Mouse (Mus musculus) limb, embryonic 10.5 days (tissue): ENCODE data around the gene Myo6. TPM values are rescaled to one million over a fixed set of nuclear protein-coding genes. Genes with fewer than 3 reads are reported as not detected.

ENCODE experiments used
- DNase-seq: peaks from one replicate; pipeline ENCODE4 v3.0.0-alpha.2; 2017; ENCODE audit warnings: low spot score
- H3K27ac ChIP-seq: fragments of 300-500 bp; sonication (generic); 2 replicates; pipeline ENCODE4 v1.5.1; 2016; ENCODE audit warnings: mild to moderate bottlenecking
- H3K27me3 ChIP-seq: fragments of 300-500 bp; sonication (generic); 2 replicates; pipeline ENCODE4 v1.6.1; 2016; ENCODE audit warnings: low read depth, mild to moderate bottlenecking; ENCODE audit not compliant: poor library complexity, severe bottlenecking
- H3K36me3 ChIP-seq: fragments of 300-500 bp; sonication (generic); 2 replicates; pipeline ENCODE4 v1.6.1; 2016; ENCODE audit warnings: mild to moderate bottlenecking, moderate library complexity
- H3K4me1 ChIP-seq: fragments of 300-500 bp; sonication (generic); 2 replicates; pipeline ENCODE4 v1.6.1; 2016
- H3K4me3 ChIP-seq: fragments of 300-500 bp; sonication (generic); 2 replicates; pipeline ENCODE4 v1.5.1; 2016; ENCODE audit warnings: mild to moderate bottlenecking, moderate library complexity
- H3K9me3 ChIP-seq: fragments of 300-500 bp; sonication (generic); replicated peaks from 2 replicates; pipeline ENCODE4 v1.6.1; 2016; ENCODE audit warnings: mild to moderate bottlenecking
- WGBS: fragments of 180-500 bp; shearing (Covaris S2); methylation state at CpG from one replicate; pipeline ENCODE4 v1.1.7; 2016; 5-methylcytosine and 5-hydroxymethylcytosine counted together
- polyA plus RNA-seq: library from polyadenylated mRNA; unstranded; fragments of >200 nt; fragmentation: Nextera tagmentation; extraction: Ambion mirVana; gene quantifications from 2 replicates; pipeline ENCODE4 v1.2.1, GENCODE M21; 2016

Gene Myo6
- polyA plus RNA-seq, 1 experiment from 2014 or later: 5.9 TPM

DNA sequence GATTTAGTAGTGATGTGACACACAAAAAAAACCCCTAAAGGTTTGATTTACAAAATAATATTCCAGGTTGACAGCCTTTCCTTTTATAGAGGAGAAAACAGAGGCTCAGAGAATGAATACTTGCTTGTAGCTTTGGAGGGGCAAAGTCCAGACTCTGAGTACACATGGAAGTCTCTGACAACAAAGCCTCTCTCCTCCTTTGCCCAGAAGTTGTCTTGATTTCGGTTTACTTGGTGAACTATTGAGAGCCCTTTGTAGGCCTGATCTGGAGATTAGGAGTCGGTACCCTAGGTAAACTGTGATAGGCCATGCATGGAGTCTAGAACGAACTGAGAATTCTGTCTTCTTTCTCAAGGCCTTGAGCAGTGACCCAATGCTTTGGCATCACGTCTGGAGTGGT lies 2.3 kb downstream of the Myo6 start:
- Histone ChIP-seq H3K9me3 (no peaks in the 10 kb centered on the region), H3K36me3 (no peaks in the 10 kb centered on the region), H3K27me3 (0 out of 2 replicates have a peak, but pooled peaks cover 6% of the 10 kb centered on the region), H3K27ac (no peak overlapping the region), H3K4me3 (no peak overlapping the region), H3K4me1 (peaks cover 13% of the 10 kb centered on the region)
- DNase-seq: no peak
- 77% methylated on average over 4 of the region's 4 CpGs for WGBS

DNA sequence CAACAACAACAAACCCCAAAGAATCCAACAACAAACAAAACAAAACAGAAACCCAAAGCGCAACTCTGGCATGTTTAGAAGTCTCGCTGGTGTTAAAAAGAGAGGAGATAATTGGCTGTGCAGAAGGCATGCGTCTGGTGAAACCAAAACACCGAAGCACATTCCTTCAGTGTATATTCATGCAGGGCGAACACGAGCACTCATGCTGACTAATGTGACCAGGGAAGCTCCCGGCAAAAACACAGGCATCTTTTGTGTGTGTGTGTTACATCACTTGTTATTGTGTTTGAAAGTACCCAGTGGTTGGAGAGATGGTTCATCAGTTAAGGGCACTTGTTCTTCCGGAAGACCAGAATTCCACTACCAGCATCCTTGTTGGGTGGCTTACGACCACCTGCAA lies 4.7 kb downstream of the Myo6 start:
- Histone ChIP-seq H3K9me3 (no peaks in the 10 kb centered on the region), H3K4me3 (no peak overlapping the region), H3K4me1 (peaks cover 12% of the 10 kb centered on the region), H3K27ac (no peak overlapping the region), H3K27me3 (0 out of 2 replicates have a peak, but pooled peaks cover 6% of the 10 kb centered on the region), H3K36me3 (no peaks in the 10 kb centered on the region)
- DNase-seq: no peak
- WGBS: 89% methylated on average over 9 of the region's 9 CpGs

DNA sequence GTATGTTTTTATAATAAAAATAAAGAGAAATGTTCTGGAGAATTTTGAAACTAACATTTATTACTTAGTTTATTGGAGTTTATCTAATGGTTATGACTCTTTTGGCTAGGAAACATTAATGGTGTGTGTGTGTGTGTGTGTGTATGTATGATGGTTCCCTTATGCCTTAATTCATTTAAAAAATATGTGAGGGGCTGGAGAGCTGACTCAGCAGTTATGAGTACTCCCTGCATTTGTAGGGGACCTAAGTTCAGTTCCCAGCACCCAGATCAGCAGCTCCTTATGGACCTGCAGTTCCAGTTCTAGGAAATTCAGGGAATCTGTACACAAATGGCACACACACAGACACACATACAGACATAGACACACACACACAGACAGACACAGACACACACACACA lies 6.4 kb downstream of the Myo6 start:
- no peak overlapping the region for H3K4me3 ChIP-seq
- H3K4me1 ChIP-seq: peaks cover 5% of the 10 kb centered on the region
- no peaks in the 10 kb centered on the region for H3K27me3 ChIP-seq
- no peak overlapping the region for H3K27ac ChIP-seq
- no peaks in the 10 kb centered on the region for H3K36me3 ChIP-seq
- no peaks in the 10 kb centered on the region for H3K9me3 ChIP-seq
- DNase-seq: no peak

DNA sequence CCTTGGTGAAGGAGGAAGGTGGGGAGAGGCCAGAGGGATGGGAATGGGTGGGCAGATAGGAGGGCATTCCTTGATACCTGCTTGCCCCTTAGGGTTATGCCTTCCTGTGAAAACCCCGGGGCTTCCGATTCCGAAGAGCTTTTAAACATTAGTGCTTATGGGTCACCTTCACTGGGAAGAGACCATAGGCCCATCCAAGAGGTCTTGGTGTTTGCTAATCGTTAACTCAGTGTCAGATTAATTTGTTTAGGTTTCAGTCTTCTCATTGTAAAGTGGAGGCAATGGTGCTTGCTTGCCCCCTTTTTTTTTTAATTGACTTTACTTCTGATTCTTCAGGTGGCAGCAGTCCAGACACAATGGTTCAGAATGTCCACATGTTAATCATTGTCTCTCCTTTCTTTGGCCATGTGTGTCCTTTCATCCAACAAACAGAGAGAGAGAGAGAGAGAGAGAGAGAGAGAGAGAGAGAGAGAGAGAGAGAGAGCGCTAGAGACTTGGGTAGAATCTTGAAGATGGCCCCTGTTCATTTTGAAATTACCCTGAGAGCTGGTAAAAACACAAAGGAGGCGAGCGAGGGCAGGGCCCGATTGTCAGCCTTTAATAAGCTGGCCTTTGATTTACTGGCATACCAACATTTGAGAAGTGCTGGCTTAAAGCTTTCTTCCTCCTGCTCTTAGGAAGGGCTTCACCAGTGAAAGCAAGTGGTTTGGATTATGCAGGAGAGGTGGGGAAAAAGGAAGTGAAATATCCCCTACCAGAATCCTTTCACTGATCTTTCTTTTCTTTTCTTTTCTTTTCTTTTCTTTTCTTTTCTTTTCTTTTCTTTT lies 7.8 kb downstream of the Myo6 start:
- Histone ChIP-seq H3K4me1 (peaks cover 5% of the 10 kb centered on the region), H3K9me3 (no peaks in the 10 kb centered on the region), H3K27me3 (no peaks in the 10 kb centered on the region), H3K36me3 (no peaks in the 10 kb centered on the region), H3K4me3 (no peak overlapping the region), H3K27ac (no peak overlapping the region)
- WGBS: 65% methylated on average over 8 of the region's 8 CpGs
- no peak for DNase-seq

DNA sequence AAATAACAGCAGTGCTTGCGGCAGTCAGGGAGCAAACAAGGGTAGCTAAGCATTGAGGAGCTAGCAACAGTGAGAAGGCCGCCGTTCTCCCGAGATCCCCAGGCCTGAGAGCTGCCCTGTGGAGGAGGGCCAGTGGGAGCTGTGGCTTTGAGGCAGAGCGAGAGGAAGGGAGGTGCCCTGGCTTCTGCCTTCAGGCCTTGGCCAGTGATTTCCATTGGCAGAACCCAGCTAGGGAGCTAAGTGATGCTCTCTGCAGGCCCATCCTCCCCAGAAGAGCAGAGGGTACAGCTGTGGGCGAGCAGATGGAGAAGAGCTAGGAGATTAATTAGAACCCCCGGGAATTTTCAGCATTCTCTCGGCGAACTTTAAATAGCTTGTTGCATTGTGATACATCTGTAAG lies 8.8 kb downstream of the Myo6 start:
- H3K4me3 ChIP-seq: no peak overlapping the region
- peaks cover 5% of the 10 kb centered on the region for H3K4me1 ChIP-seq
- 54% methylated on average over 9 of the region's 9 CpGs for WGBS
- no peaks in the 10 kb centered on the region for H3K27me3 ChIP-seq
- no peaks in the 10 kb centered on the region for H3K36me3 ChIP-seq
- H3K9me3 ChIP-seq: no peaks in the 10 kb centered on the region
- peak overlapping the region; percentile 61; the same call in 1 of the 2 replicates for H3K27ac ChIP-seq
- DNase-seq: peak; percentile 37

DNA sequence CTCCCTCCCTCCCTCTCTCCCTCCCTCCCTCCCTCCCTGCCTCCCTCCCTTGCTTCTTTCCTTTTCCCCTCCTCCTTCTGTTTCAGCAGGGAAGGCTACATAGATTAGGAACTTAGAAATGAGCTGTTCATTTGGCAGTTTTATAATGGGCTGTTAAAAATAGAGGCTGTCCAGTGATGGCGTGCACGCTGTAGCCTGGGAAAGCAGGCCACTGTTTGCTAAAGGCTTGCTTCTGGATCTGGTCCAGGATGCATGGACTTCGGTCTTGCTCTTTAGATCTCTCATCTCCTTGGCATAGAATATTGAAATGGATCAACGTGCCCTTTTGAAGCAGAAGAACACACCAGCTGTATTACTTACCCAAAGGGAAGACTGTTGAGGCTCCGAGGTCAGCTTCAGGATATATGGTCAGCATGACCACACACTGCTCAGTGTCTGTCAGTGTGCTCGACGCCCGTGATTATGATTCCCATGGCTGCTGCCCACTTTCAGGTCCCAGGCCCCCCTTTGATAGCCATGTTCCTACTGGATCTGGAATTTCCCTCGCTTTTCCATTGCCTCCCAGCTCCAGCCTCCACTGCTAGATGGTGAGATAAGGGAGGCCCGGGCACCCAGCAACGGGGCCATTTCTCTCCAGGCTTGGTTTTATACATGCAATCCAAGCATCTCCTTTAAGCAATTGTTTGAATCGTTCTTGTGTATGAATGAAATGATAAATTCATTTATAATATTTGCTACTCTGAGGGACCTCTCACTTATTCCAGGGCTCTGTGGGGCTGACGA lies 12.1 kb downstream of the Myo6 start:
- WGBS: 80% methylated on average over 13 of the region's 13 CpGs

DNA sequence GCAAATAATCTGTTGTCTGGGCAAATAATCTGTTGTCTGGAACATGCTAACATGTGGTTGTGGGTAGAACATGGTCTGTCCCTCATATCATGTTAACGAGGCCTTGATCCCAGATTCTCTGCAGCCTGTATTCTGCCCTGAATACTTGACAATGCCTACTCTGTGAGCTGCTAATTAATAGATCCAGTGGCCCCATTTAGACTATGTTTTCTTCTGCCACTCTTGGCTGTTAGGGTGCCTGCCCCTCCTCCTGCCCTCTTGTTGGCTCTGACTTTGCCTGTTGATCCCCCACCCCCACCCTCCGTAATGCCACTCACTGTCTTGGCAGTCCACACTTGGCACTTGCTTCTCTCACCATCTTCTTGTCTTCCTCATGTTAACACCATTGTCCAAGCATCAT lies 13.8 kb downstream of the Myo6 start:
- Histone ChIP-seq H3K9me3 (no peaks in the 10 kb centered on the region), H3K4me3 (no peak overlapping the region), H3K27me3 (no peaks in the 10 kb centered on the region), H3K4me1 (peaks cover 1% of the 10 kb centered on the region), H3K27ac (no peak overlapping the region), H3K36me3 (no peaks in the 10 kb centered on the region)
- no peak for DNase-seq
- 91% methylated on average over 2 of the region's 2 CpGs for WGBS

More for the DNA sequence above, 12.1 kb downstream of the Myo6 start:
- peaks cover 5% of the 10 kb centered on the region for H3K4me1 ChIP-seq
- H3K4me3 ChIP-seq: no peak overlapping the region
- H3K27ac ChIP-seq: no peak overlapping the region; the same call in 1 of the 2 replicates
- no peak for DNase-seq
- H3K36me3 ChIP-seq: no peaks in the 10 kb centered on the region
- H3K9me3 ChIP-seq: no peaks in the 10 kb centered on the region
- no peaks in the 10 kb centered on the region for H3K27me3 ChIP-seq

DNA sequence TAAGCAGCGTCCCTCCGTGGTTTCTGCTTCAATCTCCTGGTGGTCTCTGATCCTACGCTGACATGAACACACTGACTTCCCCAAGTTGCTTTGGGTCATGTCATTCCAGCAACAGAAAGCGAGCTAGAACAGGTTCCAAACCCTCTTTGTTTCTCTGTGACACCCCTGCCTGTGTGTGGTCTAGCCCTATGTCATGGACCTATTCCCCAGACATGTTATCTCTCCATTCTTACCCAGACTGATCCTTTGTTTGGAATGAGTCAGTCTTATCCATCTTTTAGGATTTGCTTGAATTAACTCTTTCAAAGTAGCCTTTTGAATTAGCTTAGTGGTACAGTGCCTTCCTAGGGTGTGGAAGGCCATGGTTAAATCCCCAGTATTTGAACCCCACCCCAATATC lies 14.9 kb downstream of the Myo6 start:
- no peak for DNase-seq
- H3K9me3 ChIP-seq: no peaks in the 10 kb centered on the region

DNA sequence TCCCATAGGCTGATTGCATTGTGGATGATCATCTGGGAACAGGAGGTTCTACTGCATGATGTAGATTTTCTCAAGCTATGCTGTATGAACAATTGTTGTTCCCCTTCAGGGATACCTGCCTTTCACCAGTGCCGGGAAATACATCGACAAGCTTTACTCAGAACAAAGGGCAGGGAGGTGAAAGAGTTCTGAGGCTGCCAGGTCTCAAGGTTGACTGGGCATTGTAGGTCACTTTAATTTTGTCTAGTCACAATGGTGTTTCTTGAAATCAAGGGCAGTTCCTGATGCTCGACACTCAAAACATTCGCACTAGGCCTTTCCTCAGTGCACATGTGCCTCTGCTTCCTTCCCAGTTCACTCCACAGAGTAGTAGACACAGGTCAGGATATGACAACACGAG lies 15.9 kb downstream of the Myo6 start:
- Histone ChIP-seq H3K27me3 (no peaks in the 10 kb centered on the region), H3K4me3 (no peak overlapping the region), H3K4me1 (no peaks in the 10 kb centered on the region), H3K9me3 (no peaks in the 10 kb centered on the region), H3K27ac (no peak overlapping the region), H3K36me3 (no peaks in the 10 kb centered on the region)
- WGBS: 91% methylated on average over 5 of the region's 5 CpGs
- DNase-seq: no peak

More for the DNA sequence above, 14.9 kb downstream of the Myo6 start:
- 83% methylated on average over 4 of the region's 4 CpGs for WGBS
- H3K27ac ChIP-seq: no peak overlapping the region
- H3K36me3 ChIP-seq: no peaks in the 10 kb centered on the region
- no peaks in the 10 kb centered on the region for H3K4me1 ChIP-seq
- H3K27me3 ChIP-seq: no peaks in the 10 kb centered on the region
- no peak overlapping the region for H3K4me3 ChIP-seq

DNA sequence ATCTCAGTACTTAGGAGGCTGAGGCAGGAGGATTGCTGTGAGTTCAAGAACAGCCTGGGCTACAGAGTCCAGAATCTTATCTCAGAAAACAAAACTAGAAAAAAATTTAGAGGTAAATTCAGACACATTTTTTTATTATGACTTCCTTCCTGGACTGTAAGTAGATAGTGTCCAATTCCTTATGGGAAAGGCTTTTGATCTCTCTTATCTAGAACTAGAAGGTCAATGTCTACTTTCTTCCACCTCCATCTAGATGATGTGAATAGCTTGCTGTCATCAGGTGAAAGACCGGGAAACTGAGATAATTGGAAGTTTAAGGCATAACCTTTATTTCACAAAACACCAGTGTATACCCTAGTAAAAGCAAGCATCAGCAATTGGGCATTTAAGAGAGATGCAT lies 16.9 kb downstream of the Myo6 start:
- Histone ChIP-seq H3K36me3 (no peaks in the 10 kb centered on the region), H3K27ac (no peak overlapping the region), H3K4me3 (no peak overlapping the region), H3K9me3 (no peaks in the 10 kb centered on the region), H3K27me3 (no peaks in the 10 kb centered on the region), H3K4me1 (no peaks in the 10 kb centered on the region)
- 98% methylated on average over 1 of the region's 1 CpGs for WGBS
- DNase-seq: no peak

DNA sequence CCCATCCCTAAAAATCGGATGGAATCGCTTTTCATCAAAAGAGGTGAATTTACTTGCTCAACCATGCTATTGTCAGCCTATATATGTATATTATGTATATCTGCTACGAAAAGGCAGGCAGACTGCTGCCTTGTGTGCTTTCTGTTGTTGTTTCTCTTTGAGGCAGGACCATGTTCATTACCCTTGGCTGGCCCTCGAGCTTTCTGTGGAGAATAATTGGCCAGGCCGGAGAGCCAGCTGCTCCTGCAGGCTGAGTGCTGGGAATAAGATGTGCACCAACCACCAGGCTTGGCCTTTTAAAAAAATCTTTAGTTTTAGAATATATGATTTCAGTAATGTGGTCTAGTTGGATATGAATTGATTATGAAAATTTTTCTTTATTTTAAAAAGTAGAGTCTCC lies 19.3 kb downstream of the Myo6 start:
- WGBS: 89% methylated on average over 5 of the region's 5 CpGs
- Histone ChIP-seq H3K9me3 (no peaks in the 10 kb centered on the region), H3K4me1 (no peaks in the 10 kb centered on the region), H3K27me3 (no peaks in the 10 kb centered on the region), H3K4me3 (no peak overlapping the region), H3K36me3 (no peaks in the 10 kb centered on the region), H3K27ac (no peak overlapping the region)
- DNase-seq: no peak

DNA sequence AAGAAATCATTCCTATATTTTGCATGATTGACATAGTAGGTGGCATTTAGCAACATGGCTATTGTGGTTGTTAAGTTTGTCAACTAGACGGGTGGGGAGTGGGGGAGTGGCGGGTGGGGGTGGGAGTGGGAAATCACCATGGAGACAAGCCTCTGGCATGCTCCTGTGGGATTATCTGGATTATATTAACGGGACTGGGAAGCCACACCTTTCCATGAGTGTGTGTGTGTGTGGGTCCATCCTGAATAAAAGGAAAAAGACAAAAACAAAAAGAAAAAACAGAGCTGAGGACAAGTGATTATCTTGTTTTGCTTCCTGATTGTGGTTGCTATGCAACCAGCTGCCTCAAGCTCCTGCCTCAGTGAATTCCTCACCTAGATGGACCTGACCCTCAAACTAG lies 20.9 kb downstream of the Myo6 start:
- Histone ChIP-seq H3K27ac (no peak overlapping the region), H3K4me1 (no peaks in the 10 kb centered on the region), H3K9me3 (no peaks in the 10 kb centered on the region), H3K36me3 (no peaks in the 10 kb centered on the region), H3K4me3 (no peak overlapping the region), H3K27me3 (no peaks in the 10 kb centered on the region)
- no peak for DNase-seq
- 71% methylated on average over 3 of the region's 3 CpGs for WGBS

DNA sequence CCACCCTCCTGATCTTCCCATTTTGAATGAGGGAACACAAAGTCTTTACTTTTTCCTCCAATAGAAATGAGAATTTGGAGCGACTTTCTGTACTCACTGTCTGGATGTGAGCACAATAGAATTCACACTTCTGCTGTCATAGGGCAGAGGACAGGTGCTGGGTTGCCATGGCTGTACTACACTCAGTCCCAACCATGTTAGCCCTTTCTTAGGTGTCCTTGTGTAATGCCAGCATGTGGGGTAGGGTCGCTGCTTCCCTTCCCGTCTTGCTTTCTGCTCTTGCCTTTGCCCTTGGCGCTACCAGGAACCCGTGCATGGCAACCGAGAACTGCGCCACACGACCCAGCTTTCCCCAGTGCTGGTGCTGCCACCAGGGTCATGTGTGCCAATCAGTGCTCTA lies 21.9 kb downstream of the Myo6 start:
- no peak overlapping the region for H3K27ac ChIP-seq
- WGBS: 87% methylated on average over 8 of the region's 8 CpGs
- DNase-seq: no peak
- H3K9me3 ChIP-seq: no peaks in the 10 kb centered on the region
- H3K4me1 ChIP-seq: no peaks in the 10 kb centered on the region
- no peak overlapping the region for H3K4me3 ChIP-seq
- no peaks in the 10 kb centered on the region for H3K27me3 ChIP-seq
- H3K36me3 ChIP-seq: no peaks in the 10 kb centered on the region
